Comparison of ENCODE assay signal across 9 mouse cellular contexts in the genomic region with DNA sequence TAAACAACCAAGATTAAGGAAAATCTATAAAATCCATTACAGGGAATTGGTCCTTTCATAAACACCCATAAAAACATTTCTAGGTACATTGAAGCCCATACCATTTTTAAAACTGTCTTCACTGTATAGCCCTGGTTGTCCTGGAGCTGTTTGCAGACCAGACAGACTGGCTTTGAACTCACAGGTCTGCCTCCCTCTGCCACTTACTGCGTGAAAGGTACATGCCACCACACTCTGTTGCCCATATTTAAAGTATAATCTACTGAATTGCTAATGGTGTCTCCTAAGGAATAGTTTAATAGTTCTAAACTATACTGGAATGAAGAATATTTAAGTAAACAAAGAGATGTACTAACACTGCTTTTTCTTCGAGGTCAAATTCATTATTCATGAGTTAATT. TPM values are rescaled to one million over a fixed set of nuclear protein-coding genes. Genes with fewer than 3 reads are reported as not detected.
A peak's percentile ranks its signal among the peaks of the same experiment; 100 is the strongest.
DNase-seq lines count a peak whose midpoint lies in the region; ATAC-seq lines count a peak whose summit lies in the region.
"Had no signal": no experiment of that assay in that cellular context is flagged by ENCODE, and none has a peak within 500 bp of the region (broad histone marks: within the 10 kb centered on the region; RNA-seq: fewer than 3 reads in every experiment).

No protein-coding gene starts in this region.

- peak overlapping the region; percentile 45 for H3K4me3 ChIP-seq in hindbrain, embryonic 13.5 days
- H3K4me3 ChIP-seq in midbrain, embryonic 14.5 days (replicated peaks; ENCODE audit: low read depth, low read length) = peak overlapping the region; percentile 47

- no peaks in the 10 kb centered on the region for H3K36me3 ChIP-seq in hindbrain, embryonic 13.5 days
- H3K36me3 ChIP-seq in midbrain, embryonic 14.5 days (ENCODE audit: control insufficient read depth, insufficient read depth, low read length) = no peaks in the 10 kb centered on the region

- H3K9ac ChIP-seq in hindbrain, embryonic 13.5 days = peak overlapping the region; percentile 66
- peak overlapping the region; percentile 63 for H3K9ac ChIP-seq in midbrain, embryonic 14.5 days (replicated peaks; ENCODE audit: low read length)

- peaks cover 51% of the 10 kb centered on the region for H3K4me1 ChIP-seq in hindbrain, embryonic 13.5 days (replicated peaks)
- peaks cover 28% of the 10 kb centered on the region for H3K4me1 ChIP-seq in midbrain, embryonic 14.5 days (ENCODE audit: control insufficient read depth, insufficient read depth, low read length)

- H3K27me3 ChIP-seq in hindbrain, embryonic 13.5 days = no peaks in the 10 kb centered on the region
- no peaks in the 10 kb centered on the region for H3K27me3 ChIP-seq in midbrain, embryonic 14.5 days (ENCODE audit: control insufficient read depth, insufficient read depth, low read length)

- H3K9me3 ChIP-seq in hindbrain, embryonic 13.5 days = no peaks in the 10 kb centered on the region
- H3K9me3 ChIP-seq in midbrain, embryonic 14.5 days (ENCODE audit: control insufficient read depth, low read length) = no peaks in the 10 kb centered on the region

- ATAC-seq in hindbrain, embryonic 13.5 days (ENCODE audit: low FRiP score) = no peak
- no peak for ATAC-seq in midbrain, embryonic 14.5 days (ENCODE audit: low FRiP score, low TSS enrichment)
- ATAC-seq in erythroid progenitor cell, adult 5-6 weeks (replicated peaks; ENCODE audit: low FRiP score, poor library complexity, severe bottlenecking) = no peak

- peak overlapping the region; percentile 95; the same call in 1 of the 2 replicates for H3K27ac ChIP-seq in hindbrain, embryonic 13.5 days
- peak overlapping the region; percentile 95 for H3K27ac ChIP-seq in midbrain, embryonic 14.5 days (replicated peaks; ENCODE audit: low read depth, low read length)

- peak overlapping the region; percentile 68 for H3K4me2 ChIP-seq in hindbrain, embryonic 13.5 days
- peak overlapping the region; percentile 85 for H3K4me2 ChIP-seq in midbrain, embryonic 14.5 days (ENCODE audit: low read length)

- 80% methylated on average over 2 of the region's 2 CpGs for WGBS in hindbrain, embryonic 13.5 days
- 71% methylated on average over 2 of the region's 2 CpGs for WGBS in midbrain, embryonic 14.5 days

- peak; percentile 5 for DNase-seq in kidney, adult 18-20 months
- DNase-seq in kidney, postnatal 4 days = no peak
- peak; percentile 38 for DNase-seq in adipocyte (ENCODE audit: low spot score)
- DNase-seq in midbrain, embryonic 14.5 days = no peak
- no peak for DNase-seq in thymus, postnatal 0 days (ENCODE audit: low spot score)
- DNase-seq in thymus, adult 18-20 months = no peak
- DNase-seq: lung, postnatal 10 days had no signal

RNA-seq across cellular contexts. Expression of a gene that starts 5.1 kb away (rescaled TPM):
- 44.7 and 53.5 TPM in 2 replicates for polyA plus RNA-seq in hindbrain, embryonic 13.5 days (2015; fragmentation: Nextera tagmentation; extraction: Ambion mirVana)
- polyA plus RNA-seq in midbrain, embryonic 14.5 days (2014; fragmentation: Nextera tagmentation; extraction: Ambion mirVana) = 35.9 and 49.8 TPM in 2 replicates
- polyA plus RNA-seq in thymus, postnatal 0 days (2015; fragmentation: Nextera tagmentation; extraction: Ambion mirVana) = 52.6 and 64.2 TPM in 2 replicates
- 63.1 and 106 TPM in 2 replicates for total RNA-seq in erythroid progenitor cell, adult 5-6 weeks (2015; ENCODE audit: low replicate concordance)
- total RNA-seq in erythroid progenitor cell, adult 5-6 weeks (2017; ENCODE audit: low replicate concordance) = 179 and 206 TPM in 2 replicates

Comparison
In these comparisons a context has a peak if more than half of its experiments do, and no peak if none do; other contexts are left out.
1. DNase-seq: peak in kidney, adult 18-20 months (single experiment) and adipocyte (single experiment); none in kidney, postnatal 4 days (0 of 2), midbrain, embryonic 14.5 days (single experiment), thymus, postnatal 0 days (single experiment) and thymus, adult 18-20 months (0 of 2).